Mouse (Mus musculus): ENCODE measurements around the gene Ror2. TPM values are rescaled to one million over a fixed set of nuclear protein-coding genes. Genes with fewer than 3 reads are reported as not detected.

Ror2 gene
- polyA plus RNA-seq, 1 experiment from 2014 or later = 9.8 TPM

GRCm38 (mm10) chr13:53099771-53100682 is 185.9 kb downstream of the Ror2 start:
- Histone ChIP-seq H3K36me3 (ENCODE audit: control insufficient read depth, insufficient read depth) (no peaks in the 10 kb centered on the region), H3K27me3 (replicated peaks; ENCODE audit: control insufficient read depth, insufficient read depth, low read length) (no peaks in the 10 kb centered on the region; the same call in 1 of the 2 replicates), H3K9ac (ENCODE audit: low read depth, low read length) (no peak overlapping the region), H3K9me3 (ENCODE audit: control insufficient read depth) (no peaks in the 10 kb centered on the region), H3K4me3 (ENCODE audit: low read depth, low read length) (no peak overlapping the region), H3K4me1 (replicated peaks; ENCODE audit: control insufficient read depth, insufficient read depth, low read length) (no peaks in the 10 kb centered on the region), H3K4me2 (replicated peaks; ENCODE audit: low read depth) (no peak overlapping the region), H3K27ac (ENCODE audit: low read depth, low read length) (no peak overlapping the region)
- TF ChIP-seq CTCF (IDR thresholded peaks at IDR 0.05; ENCODE audit: low read depth) = peak; percentile 68
- WGBS = 34% methylated on average over 17 of the region's 17 CpGs
- ATAC-seq = 0 out of 2 replicates have a peak, but pooled peaks have one; percentile 32

- no peak for ATAC-seq
- no peaks in the 10 kb centered on the region for H3K4me1 ChIP-seq (replicated peaks; ENCODE audit: control insufficient read depth, insufficient read depth, low read length)
- WGBS = 11% methylated on average over 8 of the region's 8 CpGs
These were observed 189.3 kb downstream of the Ror2 start for GRCm38 (mm10) chr13:53096615-53097014.

DNA sequence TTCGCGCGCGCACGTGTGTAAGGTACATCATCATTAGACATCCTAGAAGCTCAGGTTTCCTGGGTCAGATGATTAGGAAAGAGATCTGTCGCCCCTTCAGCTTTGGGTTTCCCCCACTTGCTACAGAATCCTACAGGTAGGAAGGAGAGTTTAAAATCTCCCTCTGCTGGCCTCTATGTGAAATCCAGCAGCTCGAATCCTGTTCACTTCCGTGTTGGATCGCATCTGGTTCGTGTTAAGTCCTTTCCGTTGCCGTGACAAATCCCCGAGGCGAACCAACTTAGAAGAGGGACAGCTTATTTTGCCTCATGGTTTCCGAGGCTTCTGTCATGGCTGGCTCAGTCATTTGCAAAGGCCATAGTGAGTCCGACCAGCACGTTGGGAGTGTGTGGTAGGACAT is 190.7 kb downstream of the Ror2 start:
- Histone ChIP-seq H3K4me3 (ENCODE audit: low read depth, low read length) (no peak overlapping the region), H3K9ac (ENCODE audit: low read depth, low read length) (no peak overlapping the region), H3K27me3 (replicated peaks; ENCODE audit: control insufficient read depth, insufficient read depth, low read length) (no peaks in the 10 kb centered on the region; the same call in 1 of the 2 replicates), H3K27ac (ENCODE audit: low read depth, low read length) (no peak overlapping the region), H3K9me3 (ENCODE audit: control insufficient read depth) (no peaks in the 10 kb centered on the region), H3K4me1 (replicated peaks; ENCODE audit: control insufficient read depth, insufficient read depth, low read length) (no peaks in the 10 kb centered on the region), H3K4me2 (replicated peaks; ENCODE audit: low read depth) (no peak overlapping the region; the same call in 1 of the 2 replicates), H3K36me3 (ENCODE audit: control insufficient read depth, insufficient read depth) (no peaks in the 10 kb centered on the region)
- TF ChIP-seq CTCF (IDR thresholded peaks at IDR 0.05; ENCODE audit: low read depth) = peak; percentile 60
- no peak for ATAC-seq
- WGBS = 71% methylated on average over 17 of the region's 17 CpGs

More at GRCm38 (mm10) chr13:53096615-53097014, 189.3 kb downstream of the Ror2 start:
- H3K27ac ChIP-seq (ENCODE audit: low read depth, low read length) = no peak overlapping the region
- H3K4me3 ChIP-seq (ENCODE audit: low read depth, low read length) = no peak overlapping the region
- no peak overlapping the region for H3K9ac ChIP-seq (ENCODE audit: low read depth, low read length)
- no peaks in the 10 kb centered on the region; the same call in 1 of the 2 replicates for H3K27me3 ChIP-seq (replicated peaks; ENCODE audit: control insufficient read depth, insufficient read depth, low read length)
- H3K4me2 ChIP-seq (replicated peaks; ENCODE audit: low read depth) = no peak overlapping the region
- H3K36me3 ChIP-seq (ENCODE audit: control insufficient read depth, insufficient read depth) = no peaks in the 10 kb centered on the region
- peak; percentile 97 for TF ChIP-seq CTCF (IDR thresholded peaks at IDR 0.05; ENCODE audit: low read depth)
- H3K9me3 ChIP-seq (ENCODE audit: control insufficient read depth) = no peaks in the 10 kb centered on the region

GRCm38 (mm10) chr13:53094658-53095057 is 191.3 kb downstream of the Ror2 start:
- no peak for ATAC-seq
- no peak overlapping the region for H3K4me2 ChIP-seq (replicated peaks; ENCODE audit: low read depth)
- no peak overlapping the region for H3K4me3 ChIP-seq (ENCODE audit: low read depth, low read length)
- H3K27ac ChIP-seq (ENCODE audit: low read depth, low read length) = no peak overlapping the region
- no peaks in the 10 kb centered on the region for H3K36me3 ChIP-seq (ENCODE audit: control insufficient read depth, insufficient read depth)
- WGBS = 75% methylated on average over 8 of the region's 8 CpGs
- no peak for TF ChIP-seq CTCF (IDR thresholded peaks at IDR 0.05; ENCODE audit: low read depth)
- H3K27me3 ChIP-seq (replicated peaks; ENCODE audit: control insufficient read depth, insufficient read depth, low read length) = no peaks in the 10 kb centered on the region; the same call in 1 of the 2 replicates
- H3K9me3 ChIP-seq (ENCODE audit: control insufficient read depth) = no peaks in the 10 kb centered on the region
- no peak overlapping the region for H3K9ac ChIP-seq (ENCODE audit: low read depth, low read length)
- no peaks in the 10 kb centered on the region for H3K4me1 ChIP-seq (replicated peaks; ENCODE audit: control insufficient read depth, insufficient read depth, low read length)

DNA sequence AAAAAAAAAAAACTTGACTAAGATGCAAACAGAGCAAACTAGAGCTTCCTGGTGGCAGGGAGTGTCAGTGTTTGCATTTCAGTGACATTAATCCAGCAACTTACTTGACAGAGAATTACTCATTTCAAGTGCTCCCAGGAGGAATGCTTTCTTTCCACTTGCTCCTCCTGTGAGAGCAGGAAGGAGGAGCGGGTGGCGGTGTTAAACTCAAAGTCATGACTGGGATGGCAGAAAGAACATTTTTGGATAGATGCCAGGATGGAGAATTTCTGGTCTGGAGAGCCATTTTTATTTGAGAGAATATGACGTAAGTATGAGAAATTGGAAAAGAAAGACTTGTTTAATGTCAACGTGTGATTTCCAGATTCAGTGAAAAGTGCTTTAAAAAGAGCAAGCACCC is 192.5 kb downstream of the Ror2 start:
- H3K9me3 ChIP-seq (ENCODE audit: control insufficient read depth) = no peaks in the 10 kb centered on the region
- no peaks in the 10 kb centered on the region for H3K4me1 ChIP-seq (replicated peaks; ENCODE audit: control insufficient read depth, insufficient read depth, low read length)
- no peaks in the 10 kb centered on the region; the same call in 1 of the 2 replicates for H3K27me3 ChIP-seq (replicated peaks; ENCODE audit: control insufficient read depth, insufficient read depth, low read length)
- H3K36me3 ChIP-seq (ENCODE audit: control insufficient read depth, insufficient read depth) = no peaks in the 10 kb centered on the region
- ATAC-seq = no peak
- WGBS = 46% methylated on average over 4 of the region's 4 CpGs
- TF ChIP-seq CTCF (IDR thresholded peaks at IDR 0.05; ENCODE audit: low read depth) = no peak
- H3K9ac ChIP-seq (ENCODE audit: low read depth, low read length) = no peak overlapping the region
- no peak overlapping the region for H3K4me2 ChIP-seq (replicated peaks; ENCODE audit: low read depth)
- no peak overlapping the region for H3K4me3 ChIP-seq (ENCODE audit: low read depth, low read length)
- no peak overlapping the region for H3K27ac ChIP-seq (ENCODE audit: low read depth, low read length)

DNA sequence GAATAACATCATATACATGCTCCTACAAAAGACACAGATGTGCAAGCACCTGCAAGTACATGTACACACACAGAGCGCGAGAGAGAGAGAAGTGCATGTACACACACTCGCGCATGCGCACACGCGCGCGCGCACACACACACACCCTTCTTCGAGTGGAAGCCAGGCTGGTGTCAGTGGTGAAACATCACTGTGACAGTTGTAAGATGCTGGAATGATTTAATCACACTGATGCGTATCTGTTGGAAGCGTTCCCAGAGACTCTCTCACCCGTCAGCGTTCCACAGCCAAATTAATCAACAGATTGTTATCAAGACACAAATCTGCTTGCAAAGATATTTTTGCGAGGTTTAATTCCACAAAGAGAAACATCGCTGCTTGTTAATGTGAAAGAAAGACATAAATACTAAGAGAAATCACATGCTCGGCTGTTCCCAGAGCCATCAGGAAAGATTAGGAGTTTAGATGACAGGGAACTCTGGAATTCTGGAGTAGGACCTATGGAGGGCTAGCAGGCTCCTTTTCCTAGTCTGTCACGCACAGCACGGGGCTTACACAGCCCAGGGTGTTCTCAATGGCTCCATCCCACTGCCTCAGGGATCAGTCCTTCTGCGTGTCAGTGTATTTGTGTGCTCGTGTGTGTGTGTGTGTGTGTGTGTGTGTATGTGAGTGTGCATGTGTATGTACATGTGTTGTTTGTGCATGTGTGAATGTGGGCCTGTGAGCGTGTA is 199.2 kb downstream of the Ror2 start:
- WGBS = 77% methylated on average over 23 of the region's 23 CpGs
- Histone ChIP-seq H3K9ac (ENCODE audit: low read depth, low read length) (no peak overlapping the region), H3K4me2 (replicated peaks; ENCODE audit: low read depth) (no peak overlapping the region), H3K27ac (ENCODE audit: low read depth, low read length) (no peak overlapping the region), H3K36me3 (ENCODE audit: control insufficient read depth, insufficient read depth) (no peaks in the 10 kb centered on the region), H3K9me3 (ENCODE audit: control insufficient read depth) (no peaks in the 10 kb centered on the region), H3K27me3 (replicated peaks; ENCODE audit: control insufficient read depth, insufficient read depth, low read length) (no peaks in the 10 kb centered on the region), H3K4me1 (replicated peaks; ENCODE audit: control insufficient read depth, insufficient read depth, low read length) (no peaks in the 10 kb centered on the region), H3K4me3 (ENCODE audit: low read depth, low read length) (no peak overlapping the region)
- no peak for TF ChIP-seq CTCF (IDR thresholded peaks at IDR 0.05; ENCODE audit: low read depth)
- no peak for ATAC-seq
